Mouse (Mus musculus) lung, postnatal 4 days (tissue): ENCODE results near the gene Nisch.

Experiments used
- DNase-seq, 2 experiments: peaks; one replicate each; pipeline ENCODE4 v3.0.0; 2021

The Nisch gene

DNA sequence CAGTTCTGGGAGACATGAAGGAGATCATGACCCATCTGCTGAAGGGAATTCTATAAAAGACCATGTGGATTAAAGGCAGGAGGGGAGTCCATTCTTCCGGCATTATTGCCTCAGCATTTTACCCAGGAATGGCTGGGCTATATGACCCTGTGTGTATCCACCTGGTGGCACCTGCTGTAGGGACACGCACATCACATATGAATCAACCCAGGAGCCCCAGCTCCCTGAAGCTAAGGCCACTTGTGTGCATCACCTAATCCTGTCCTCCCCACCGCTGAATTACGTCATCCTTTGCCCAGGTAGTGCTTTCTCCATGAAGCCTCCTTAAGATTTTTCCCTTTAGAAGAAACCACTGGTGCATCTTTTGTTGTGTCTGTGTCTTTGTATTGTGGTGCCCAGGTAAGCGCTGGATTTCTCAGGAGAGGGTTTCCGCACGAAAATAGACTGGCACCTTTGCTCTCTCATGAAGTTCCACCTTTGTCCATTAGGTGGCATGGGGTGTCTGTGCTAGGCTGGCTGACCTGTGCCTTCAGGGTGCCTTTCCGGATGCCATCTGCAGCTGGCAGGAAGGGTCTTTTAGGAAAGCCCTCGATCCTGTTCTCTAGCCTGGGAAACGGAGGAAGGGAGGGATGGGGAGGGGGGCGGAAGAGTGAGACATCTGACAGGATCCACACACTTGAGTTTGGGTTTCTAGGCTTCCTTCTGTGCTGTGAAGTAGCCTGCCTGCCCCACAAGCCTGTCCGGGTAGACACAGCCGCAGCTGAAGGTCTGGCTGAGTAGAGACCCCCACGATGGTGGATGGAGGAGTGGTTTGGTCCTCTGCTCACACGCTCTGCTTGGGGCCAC, 1.4 kb downstream of the Nisch start:
- peak; percentile 71 to 86 for DNase-seq

DNA sequence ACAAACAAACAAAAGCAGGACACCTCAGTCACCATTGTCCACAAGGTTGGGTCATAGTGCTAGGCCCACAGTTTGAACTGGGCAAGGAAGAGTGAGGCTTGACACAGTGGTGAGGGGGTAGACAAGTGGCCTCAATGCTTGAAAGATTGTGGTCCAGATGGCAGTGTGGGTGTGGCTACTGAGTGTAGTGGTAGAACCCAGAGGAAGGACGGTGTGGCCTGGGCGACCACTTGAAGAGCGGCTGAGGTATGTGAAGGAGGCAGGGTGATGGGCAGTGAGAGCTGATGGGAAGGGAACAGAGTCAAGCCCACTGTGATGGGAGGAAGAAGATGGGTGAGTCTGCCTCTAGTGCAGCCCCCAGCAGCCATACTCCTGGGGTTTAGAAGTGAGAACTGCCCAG, 2.1 kb downstream of the Nisch start:
- DNase-seq, result no peak

DNA sequence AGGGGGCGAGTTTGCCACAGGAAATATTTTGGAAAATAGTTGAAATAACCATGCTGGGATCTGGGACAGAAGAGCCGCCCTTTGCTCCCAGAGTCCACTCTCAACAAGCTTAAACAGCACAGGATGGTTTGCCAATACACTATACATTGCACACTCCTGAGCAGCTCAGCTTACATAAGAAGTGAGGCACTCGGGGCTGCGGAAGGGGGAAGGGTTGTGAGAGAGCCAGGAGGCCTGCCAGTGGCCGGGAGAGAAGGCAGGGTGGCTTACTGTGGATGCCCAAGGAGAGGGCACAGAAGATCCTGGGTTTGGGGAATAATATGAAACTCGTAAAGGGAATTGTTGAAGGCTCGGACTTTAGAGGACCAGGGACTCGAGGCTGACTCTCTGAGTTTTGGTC, 2.9 kb downstream of the Nisch start:
- no peak for DNase-seq

DNA sequence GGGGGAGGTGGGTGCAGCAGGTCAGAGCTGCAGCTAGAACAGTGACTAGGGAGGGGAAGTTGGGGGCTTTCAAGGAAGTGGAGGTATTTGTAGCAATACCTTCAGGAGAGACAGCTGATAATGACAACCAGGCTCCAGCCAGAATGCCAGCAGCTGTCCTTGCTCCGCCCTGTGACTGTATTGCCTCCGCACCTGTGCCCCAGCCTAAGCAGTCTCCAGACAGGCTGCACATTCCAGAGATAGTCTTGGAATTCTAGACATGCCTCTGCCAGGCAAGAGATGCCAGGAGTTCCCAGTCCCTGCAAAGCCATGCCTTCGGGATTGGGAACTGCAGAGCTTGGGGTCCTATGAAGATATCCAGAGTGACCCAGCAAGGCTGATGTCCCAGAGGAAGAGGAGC, 4.2 kb downstream of the Nisch start:
- DNase-seq, result peak in 1 of 2 experiments; percentile 60

DNA sequence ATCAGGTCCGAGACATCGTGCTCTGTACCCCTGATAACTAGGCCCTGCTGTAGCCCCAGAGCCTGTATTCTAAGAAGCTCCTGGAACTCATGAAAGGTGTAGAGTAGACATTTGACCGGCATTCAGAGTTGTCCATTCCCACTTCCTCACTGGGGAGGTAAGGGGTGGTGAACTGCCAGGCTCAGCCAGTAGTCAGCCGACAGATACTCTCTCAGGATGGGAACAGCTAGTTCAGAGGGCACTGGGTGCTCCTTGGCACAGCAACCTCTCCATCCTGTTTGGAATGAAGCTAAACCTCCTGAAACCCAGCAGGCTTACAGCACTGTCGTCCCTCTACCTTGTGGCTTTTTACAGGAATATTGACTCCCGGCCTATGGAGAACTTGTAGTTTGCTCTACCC, 4.9 kb downstream of the Nisch start:
- no peak for DNase-seq

DNA sequence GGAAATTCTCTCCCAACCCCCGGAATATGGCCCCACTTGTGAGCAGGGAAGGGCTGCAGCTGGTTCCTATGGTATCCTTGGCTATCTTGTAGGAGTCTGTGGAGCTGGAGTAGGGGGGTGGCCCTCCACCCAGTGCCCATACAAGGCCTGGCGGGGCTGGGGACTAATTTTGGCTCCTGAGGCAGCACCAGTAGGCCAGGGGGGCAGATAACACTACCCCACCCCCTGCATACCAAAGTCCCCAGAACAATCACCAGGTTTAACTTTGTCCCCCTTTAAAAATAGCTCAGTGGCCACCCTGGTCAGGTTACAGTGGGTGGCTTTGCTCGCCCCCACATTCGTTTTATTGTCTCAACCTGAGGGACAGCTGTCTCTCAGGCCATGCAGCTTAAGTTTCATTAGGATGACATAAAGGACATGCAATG, 7.6 kb downstream of the Nisch start:
- no peak for DNase-seq

DNA sequence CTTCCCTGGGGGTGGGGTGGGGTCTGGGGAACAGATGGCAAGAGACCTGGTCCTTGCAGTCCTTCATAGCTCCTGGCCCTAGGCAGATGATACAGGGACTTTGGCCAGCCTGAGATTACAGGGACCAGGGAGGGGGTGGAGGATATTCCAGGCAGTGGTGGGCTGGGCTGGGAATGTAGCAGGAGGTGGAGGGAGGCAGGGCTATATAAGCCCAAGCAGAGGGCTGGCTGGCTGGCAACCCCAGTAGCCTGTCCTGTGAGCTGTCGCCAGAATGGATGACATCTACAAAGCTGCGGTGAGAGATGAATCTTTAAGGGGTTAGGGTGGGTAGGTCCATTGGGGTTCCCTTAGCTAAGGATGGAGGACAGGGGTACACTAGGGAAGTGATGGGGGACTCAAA, 8.7 kb downstream of the Nisch start, which contains the start of gene Tnnc1:
Gene Tnnc1 (plus strand): TSS at position 229 of the 400 bp plus-strand sequence.
- DNase-seq, result no peak

DNA sequence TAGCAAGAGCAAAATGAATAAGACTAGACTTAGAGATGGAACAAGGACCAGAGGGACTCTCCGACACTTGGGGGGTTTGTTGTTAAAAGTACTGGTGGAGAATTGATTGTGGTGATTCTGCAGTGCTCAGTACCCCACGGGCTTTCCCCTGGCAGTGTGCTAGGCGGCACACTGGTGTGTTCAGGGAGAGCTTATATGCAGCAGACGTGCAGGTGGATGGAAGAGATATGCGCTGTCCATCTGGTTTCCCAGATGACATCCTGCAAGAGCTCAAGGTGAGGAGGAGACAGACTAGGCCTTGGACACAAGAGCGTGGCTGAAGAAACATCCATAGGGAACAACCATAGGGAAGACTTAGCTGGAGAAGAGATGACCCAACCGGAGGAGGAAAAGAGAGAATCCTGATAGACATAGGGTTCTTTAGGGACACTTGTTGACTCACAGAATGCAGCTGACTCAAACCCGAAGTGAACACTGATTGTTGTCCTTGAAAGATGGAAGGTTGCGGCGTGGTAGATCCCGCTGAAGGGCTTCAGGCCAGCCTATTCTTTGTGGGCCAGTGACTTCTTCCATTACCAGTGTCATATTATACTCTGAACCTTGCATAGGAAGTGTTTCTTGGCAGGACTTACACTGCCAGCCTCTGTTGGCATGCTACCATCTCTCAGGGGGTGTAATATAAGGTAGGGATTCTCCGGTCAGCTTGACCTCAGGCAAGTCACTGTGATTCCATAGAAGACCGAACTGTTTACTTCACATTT, 9.5 kb downstream of the Nisch start:
- DNase-seq, result peak in 1 of 2 experiments; percentile 50

DNA sequence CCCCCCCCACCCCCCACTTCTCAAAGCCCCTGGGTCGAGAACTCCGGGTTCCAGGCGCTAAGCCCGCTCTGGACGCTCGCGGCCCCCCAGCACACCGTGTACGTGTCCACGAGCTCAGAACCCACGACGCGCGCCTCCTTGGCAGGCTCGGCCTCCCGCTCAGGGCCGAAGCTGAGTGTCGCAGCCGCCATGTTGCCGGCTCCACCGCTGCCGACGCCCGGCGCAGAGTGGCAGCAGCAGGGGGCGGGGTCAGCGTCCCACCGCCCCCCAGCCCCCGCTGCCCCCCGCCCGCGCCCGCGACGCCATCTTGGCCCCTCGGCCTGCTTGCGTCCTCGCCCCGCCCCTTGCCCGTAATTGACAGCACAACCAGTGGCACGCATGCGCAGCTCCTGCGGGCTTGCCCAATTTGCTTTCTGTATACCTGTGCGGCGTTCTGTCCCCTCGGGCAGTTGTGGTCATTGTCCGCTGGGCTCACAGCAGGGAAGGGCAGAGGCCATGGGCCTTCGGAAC, 10.2 kb downstream of the Nisch start:
- DNase-seq, result peak; percentile 97

DNA sequence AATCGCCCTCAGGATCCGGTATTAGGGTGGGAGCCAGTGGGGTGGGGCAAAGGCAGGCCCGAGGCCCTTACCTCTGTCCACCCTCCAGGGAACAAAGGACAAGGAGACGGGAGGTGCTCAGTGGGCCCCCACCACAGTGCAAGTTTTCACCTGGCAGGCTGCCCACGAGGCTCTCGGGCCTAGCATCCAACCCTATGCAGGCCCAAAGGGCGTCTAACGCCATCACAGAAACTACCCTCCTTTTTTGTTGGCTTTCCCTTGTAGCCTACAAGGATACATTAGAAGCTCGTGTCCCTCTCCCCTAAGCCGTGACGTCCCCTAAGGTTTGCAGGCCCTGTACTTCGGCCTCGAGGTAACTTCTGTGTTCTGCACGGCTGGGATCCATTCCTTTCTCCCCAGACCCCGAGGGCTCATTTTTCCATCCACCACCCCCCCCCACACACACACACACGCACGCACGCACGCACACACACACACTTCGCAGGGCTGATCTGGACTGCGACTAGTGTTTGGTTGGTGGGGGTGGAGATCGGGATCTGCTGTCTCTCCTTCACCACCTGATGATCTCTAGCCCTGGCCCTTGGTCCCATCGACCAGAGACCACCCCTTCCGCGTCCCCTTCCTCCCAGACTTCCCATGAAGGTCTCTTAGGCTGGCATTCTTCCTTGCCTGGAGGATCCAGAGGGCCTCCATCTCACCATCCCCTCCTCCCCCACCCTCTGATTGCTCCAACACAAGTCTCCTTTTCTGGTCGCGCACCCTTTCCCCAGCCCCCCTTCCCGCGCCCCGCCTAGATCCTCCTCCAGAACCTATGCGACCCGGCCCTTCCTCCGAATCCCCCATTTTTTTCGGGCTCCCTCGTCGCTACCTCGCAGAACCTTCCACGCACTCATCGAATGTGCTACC, 10.9 kb downstream of the Nisch start:
- peak; percentile 69 to 73 for DNase-seq

DNA sequence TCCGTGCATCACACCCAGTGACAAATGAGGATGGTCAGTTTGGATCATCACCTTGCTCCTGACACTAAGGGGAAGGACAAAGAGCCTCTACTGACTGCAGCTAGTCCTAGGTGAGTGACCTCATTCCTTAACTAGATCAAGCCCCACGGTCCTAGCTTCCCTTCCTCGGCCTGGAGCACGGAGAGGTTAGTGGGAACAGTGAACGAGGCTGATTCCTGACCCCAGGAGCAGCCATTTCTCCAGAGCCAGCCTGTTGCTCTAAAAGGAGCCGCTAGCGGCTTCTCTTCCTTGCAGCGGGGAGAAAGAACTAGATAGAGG, 11.5 kb downstream of the Nisch start:
- DNase-seq, result no peak

DNA sequence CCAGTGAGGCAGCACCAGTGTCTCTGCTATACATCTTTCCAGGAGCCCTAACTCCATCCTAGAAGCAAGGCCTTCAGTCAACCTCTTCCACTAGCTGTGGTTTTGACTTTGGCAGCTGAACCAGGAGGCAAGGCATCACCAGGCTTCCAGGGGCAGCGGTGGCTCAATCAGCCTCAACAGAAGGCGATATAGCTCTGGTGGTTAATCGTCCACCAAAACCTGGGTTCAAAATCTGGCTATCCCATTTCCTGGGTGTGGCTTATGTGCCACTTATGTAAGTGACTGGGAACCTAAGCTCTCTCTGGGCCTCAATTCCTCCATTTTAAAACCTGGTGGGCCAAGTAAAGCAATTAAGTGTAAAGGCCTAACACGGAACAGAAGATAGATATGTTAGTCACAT, 11.9 kb downstream of the Nisch start:
- DNase-seq, result no peak

DNA sequence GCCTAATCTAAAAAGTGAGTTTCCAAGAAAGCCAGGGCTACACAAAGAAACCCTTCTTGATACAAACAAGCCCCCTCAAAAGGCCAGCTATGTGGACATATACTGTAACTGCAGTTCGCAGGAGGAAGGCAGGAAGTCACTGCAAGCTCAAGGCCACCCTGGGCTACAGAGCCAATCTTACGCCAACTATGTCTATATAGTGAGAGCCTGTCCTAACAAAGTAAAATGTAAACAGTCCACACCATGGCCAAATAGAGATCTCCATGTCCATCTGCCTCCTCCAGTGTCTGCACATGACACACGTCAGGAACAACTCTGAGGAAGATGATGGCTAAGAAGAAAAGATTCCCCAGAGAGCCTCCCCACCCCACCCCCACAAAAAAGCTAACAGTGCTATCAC, 16.7 kb downstream of the Nisch start:
- DNase-seq, result no peak

DNA sequence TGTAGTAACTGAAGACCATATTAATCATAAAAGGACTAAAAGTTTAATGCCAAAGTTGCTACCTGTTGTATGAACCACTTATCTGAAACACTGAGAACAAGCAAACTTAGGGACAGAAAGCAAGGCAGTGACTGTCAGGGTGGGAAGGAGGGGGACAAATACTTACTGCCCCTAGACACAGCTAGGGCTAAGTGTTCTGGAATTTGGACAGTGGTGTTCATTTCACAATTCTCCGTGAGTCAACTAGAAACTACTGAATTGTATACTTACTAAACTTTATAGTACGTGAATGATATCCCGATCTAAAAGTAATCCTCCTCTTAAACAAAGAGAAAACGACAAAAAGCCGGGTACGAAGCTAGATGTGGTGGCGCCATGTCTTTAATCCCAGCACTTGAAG, 17.1 kb downstream of the Nisch start:
- no peak for DNase-seq

DNA sequence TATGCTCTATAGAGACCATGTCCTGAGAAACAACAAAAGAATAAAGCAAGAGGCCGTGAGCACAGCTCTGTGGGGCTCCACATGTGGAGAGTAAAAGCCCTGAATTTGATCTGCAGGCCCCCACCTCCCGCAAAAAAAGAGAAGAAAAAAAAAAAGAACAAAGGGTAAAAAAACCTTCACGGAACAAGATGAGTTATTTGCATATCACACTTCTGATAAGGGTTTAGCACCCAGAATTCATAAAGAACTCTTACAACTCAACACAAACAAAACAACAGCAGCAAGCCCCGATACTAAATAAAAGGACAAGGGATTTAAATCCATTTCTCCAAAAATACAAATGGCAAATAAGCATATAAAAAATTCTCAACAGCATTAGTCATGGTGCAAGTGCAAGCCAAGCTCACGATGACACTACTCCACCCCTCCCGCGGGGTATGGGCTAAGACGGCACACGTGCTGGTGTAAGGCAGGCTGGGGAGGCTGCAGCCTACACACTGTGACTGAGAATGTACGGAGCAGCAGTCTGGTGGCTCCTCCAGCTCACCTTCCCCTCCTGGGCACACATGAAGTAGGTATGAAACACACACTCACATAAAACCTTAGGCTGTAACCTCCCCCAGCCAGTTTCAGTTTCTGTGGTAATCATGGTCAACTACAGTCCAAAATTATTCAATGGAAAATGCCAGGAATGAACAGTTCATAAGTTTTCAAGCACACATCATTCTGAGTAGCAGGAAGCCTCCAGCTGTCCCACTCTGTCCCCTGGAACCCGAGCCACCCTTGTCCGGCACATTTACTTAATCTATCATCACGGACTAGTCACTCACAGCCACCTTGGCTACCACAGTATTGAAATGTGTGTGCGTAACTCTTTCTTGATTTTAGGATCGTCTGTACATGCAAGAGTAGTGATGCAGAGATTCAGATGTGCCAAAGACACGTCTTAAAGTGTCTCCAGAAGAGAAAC, 18.9 kb downstream of the Nisch start:
- peak; percentile 52 to 80 for DNase-seq

DNA sequence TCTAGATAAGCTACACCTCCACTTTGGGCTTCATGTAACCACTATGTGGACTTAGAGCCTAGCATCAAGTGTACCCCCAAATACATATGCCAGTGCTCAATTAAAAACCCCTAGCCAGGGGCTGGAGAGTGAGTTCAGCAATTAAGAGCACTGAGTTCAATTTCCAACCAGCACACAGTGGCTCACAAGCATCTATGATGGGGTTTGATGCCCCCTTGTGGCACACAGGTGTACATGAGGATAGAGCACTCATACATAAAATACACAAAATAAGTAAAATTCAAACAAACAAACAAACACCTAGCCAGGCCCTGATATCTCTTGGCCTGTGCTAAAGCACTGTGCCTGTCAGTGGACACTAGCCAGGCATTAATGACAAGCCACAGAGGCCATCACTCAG, 20.8 kb downstream of the Nisch start:
- DNase-seq, result peak in 1 of 2 experiments; percentile 49

DNA sequence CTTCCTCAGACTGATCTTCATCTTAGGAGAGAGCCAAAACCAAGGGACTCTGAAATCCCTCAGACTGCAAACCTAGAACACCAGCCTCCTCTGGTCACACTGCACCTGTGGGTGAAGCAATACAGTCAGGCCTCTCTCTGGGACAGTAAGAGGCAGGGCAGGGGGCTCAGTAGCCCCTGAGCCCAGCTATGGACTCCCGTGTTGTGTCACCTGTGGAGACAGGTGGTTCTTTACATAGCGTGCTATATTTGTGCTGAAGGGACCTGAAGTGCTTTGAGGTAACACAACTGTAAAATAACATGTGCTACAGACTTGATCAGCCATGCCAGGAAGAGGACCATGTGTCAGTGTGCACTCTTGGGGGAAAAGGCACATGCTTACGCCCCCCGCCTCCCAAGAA, 21.2 kb downstream of the Nisch start:
- no peak for DNase-seq

DNA sequence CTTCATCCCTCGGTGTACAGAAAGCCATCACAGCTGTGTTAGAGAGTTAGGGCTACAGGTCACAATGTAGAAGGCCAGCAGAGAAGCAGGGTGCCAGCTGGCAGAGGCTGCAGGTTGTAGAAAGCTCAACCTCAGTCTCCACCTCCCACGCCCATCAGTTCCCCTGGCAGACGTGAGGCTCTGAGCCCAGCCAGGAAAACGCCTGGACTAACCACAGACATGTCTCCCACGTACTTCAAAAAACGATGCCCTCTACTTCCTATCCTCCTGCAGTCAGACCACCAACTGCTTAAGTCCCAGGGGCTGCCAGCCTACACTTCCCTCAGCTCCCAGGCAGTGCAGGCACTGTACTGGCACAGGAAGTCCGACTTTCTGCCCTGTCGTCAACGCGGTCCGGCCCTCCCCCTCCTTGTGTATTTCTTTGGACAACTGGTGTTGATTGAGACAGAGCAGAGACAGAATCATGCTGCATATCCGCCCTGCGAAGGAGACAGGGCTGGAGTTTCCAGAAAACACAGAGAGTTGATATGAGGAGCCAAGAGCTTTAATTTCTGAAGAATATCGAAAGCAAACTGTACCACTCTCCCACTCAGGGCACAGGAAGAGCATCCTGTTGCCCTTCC, 21.7 kb downstream of the Nisch start:
- DNase-seq, result peak; percentile 77 to 93

DNA sequence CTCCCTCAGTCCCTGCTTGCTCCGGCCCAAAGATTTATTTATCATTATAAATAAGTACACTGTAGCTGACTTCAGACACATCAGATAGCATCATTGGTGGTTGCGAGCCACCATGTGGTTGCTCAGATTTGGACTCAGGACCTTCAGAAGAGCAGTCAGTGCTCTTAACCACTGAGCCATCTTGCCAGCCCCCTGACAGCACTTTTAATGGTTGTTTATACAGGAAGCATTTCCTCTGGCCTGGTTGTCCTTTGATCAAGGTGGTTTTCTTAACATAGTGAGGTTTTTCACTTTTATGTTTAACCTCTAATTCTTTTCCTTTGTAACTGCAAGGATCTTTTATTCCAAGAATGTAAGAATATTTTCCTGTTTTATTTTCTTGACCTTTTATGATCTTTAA, 22.3 kb downstream of the Nisch start:
- peak in 1 of 2 experiments; percentile 59 for DNase-seq

DNA sequence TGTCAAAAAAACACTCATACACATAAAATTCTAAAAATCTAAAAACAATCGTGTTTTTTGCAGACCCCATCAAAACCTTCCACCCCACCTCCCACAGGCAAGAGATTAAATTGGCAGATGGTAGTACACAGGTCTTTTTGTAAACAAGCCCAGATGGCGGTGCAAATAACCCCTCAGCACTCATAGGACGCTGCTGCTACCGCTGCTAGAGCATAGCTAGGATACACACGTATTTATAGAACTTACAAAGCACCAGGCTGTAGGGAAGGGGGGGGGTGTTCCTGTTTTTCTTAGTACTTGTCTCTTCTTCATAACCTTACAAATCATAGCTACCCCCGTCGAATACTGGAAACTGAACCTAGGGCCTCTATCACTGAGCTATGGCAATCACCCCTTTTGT, 23.0 kb downstream of the Nisch start:
- no peak for DNase-seq

DNA sequence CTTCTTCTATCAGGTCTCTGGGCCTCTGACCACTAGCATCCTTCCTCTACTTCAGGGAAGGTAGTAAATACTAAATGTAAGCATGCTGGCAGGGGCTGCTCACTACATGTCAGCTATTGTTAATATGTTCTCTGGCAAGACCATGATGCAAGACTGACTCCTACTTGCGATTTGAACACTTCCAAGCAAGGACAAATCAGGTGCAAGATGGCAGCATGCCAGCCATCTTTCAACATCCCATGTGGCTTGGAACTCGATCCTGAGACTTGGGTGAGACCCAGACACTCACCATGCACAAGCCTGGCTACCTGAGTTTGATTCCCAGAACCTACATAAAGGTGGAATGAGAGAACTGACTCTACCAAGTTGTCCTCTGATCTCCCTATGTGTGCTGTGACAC, 24.8 kb downstream of the Nisch start:
- DNase-seq, result no peak
